Mouse (Mus musculus): ENCODE data around the gene Cpe.

Cpe gene

GRCm38 (mm10) chr8:64578221-64578620 lies 114.6 kb downstream of the Cpe start:
- DNase-seq (ENCODE audit: extremely low spot score, low read depth, low spot score): no peak

GRCm38 (mm10) chr8:64575001-64575400 lies 117.9 kb downstream of the Cpe start:
- DNase-seq (ENCODE audit: extremely low spot score, low read depth, low spot score): no peak

GRCm38 (mm10) chr8:64548054-64548850 lies 144.6 kb downstream of the Cpe start:
- peak; percentile 62 for DNase-seq (ENCODE audit: extremely low spot score, low read depth, low spot score)

- no peak for DNase-seq (ENCODE audit: extremely low spot score, low read depth, low spot score)
These were observed 149.4 kb downstream of the Cpe start for GRCm38 (mm10) chr8:64543441-64543840.

Data from hindlimb bud, embryonic 11.5 days (tissue).